Mouse (Mus musculus) megakaryocyte, embryonic 14.5 days (primary cell): ENCODE results near the gene Gtf2h1.

Source experiments
- FLI1 ChIP-seq: IDR thresholded peaks from 2 replicates; pipeline ENCODE4 v1.6.1; 2012; ENCODE audit warnings: low read length, inconsistent platforms, mixed read lengths
- GATA1 ChIP-seq: IDR thresholded peaks from 3 replicates; pipeline ENCODE4 v1.6.1; 2012; ENCODE audit warnings: mixed read lengths, low read length, inconsistent platforms, borderline replicate concordance

DNA sequence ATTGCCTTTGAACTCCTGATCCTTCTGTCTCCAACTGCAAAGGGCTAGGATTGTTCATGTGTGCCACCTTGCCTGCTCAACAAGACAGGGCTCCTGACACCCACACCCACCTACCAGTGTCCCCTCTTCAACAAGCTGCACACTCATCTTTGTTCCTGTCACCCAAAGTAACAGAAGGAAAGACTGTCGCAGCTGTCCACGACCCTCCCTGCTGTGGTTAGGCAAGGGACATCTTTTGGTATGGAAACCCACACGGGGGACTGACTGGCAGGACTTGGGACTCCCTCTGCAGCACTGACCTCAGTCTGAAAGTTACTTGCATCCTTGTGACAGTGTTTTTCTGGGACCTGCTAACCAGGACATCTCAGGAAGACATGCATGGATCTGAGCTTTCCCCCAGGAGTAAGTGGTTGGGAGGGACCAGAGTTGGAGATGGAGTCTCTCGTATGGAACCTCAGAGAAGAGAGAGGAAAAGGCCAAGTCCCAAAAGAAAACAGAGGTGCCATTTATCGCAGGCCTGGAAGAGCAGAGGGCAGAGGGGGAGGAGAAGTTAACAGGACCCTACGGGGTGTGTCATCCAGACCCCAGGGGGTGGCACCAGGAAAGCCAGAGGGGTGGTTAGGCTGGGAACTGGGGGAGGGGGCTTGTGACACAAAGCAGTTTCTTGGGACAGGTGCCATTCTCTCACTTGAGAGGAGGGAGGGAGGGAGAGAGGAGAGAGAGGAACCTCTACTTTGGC lies 45.1 kb downstream of the Gtf2h1 start, which contains the start of gene Ldha:
- TF ChIP-seq GATA1 (no peak), FLI1 (no peak)
